Mouse (Mus musculus) ovary, adult 18-20 months (tissue): ENCODE measurements around the gene Tsr3.
"Not testable (repeated sequence)": the region's sequence is repeated elsewhere in the genome, so short reads cannot be mapped to it uniquely, and the experiment has no call there.

Experiments used
- DNase-seq: peaks from one replicate; pipeline ENCODE4 v3.0.0; 2022; ENCODE audit warnings: low spot score, mixed read lengths

The Tsr3 gene

DNA sequence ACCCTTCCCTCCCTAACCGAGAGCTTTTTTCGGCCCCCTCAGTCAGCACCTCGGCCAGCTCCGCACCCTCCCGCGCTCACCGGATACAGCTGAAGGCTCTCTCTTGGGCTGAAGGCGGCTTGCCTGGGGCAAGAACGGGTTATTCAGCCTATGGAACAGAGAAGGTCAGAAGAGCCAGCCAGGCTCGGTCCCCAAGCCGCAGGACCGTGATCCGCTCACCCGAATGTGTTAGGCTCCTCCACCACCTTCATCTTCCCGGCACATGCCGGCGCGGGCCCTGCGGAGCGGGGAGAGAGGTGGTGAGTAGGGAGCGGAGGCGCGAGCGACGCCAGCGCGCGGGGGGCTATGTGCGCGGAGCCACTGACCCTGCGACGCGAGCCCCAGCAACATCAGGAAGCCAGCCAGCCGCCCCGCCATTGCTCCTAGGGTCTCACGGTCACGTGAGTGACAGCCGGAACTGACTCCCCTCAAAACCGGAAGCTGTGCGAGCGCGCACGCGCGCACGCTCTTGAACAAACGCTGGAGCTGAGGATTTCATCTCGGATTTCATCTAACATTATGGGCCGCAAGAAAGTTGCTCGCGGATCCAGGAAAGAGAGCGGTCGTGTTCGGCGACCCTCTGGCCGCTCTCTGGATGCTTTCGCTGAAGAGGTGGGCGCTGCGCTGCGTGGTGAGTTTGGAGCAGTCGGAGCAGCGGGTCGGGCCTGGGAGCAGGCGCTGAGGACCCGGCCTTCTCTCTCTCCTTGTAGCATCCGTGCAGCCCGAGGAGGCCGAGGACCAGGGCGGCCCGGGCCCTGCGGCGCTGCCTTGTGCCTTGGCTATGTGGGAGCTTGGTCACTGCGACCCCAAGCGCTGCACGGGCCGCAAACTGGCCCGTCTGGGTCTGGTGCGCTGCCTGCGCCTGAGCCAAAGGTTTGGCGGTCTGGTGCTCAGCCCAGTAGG, at the start of gene Tsr3, which contains the start of gene Gnptg:
TSS of gene Tsr3 (plus strand) at position 476 of the 942 bp plus-strand sequence.
TSS of gene Gnptg (minus strand) at position 430 of the 942 bp plus-strand sequence.
- DNase-seq = peak; percentile 72

DNA sequence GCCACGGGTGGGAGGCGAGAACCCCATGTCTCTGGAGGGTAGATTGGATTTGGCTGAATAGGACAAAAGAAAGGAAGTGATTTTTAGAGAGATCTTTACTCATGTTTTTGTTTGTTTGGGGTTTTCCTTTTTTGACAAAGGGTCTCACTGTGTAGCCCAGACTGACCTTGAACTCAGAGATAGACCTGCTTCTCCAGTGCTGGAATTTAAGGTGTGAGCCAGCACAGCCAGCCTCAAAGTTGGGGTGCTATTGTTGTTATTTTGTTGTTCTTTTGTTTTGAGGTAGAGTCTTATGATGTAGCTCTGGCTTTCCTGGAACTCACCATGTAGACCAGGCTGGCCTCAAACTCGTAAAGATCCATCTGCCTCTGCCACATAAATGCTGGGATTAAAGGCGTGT, 37.6 kb upstream of the Tsr3 start:
- no peak for DNase-seq

DNA sequence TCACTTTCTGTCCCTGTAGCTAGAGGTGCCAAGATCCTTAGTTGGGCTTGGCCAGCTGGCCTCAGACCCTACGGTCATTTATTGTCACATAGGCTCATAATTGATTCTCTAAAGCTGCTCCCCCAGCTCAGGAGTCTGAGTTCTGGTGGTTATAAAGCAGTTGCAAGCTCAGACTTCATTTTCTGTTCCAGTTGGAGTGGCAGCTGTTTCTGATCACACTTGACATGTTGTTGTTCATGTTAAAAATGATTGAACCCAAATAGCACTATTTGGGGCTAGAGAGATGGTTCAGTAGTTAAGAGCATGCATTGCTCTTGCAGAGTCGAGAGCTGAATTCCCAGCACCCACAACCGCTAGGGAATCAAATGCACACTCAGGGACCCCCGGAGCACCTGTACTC, 30.0 kb upstream of the Tsr3 start:
- DNase-seq = no peak

DNA sequence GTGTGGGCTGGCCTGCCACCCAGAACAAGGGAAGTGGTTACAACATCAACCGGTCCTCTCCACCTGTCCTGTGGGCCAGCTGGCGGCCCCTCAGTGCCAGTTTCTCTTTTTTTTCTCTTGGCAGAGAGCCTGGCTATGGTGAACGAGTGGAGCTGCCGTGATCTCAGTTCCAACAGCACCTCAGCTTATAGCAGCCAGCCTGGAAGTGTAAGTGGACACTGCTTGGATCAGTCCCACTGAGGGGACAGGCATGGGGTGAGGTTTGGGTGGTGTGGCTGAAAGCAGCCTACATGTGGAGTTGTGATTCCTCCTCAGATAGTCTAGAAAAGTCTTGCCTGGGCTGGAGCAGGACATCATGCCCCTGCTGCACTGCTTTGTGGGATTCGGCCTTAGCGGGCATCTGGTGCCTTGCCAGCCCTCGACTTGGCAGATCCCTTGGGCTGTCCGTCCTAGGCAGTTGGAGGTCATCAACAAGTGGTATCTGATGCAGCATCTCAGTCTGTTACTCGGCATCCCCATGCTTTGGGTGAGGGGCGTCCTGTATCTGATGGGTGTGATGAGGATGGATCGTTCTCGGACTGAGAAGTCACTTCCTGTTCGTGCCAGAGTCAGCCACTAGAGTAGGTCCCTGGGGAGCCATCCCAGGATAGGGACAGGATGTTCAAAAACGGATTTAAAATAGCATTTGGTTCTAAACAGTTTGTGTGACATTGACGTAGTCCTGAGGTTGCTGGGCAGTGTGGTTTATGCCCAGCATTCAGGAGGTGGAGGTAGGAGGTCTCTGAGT, 29.1 kb upstream of the Tsr3 start:
- no peak for DNase-seq

DNA sequence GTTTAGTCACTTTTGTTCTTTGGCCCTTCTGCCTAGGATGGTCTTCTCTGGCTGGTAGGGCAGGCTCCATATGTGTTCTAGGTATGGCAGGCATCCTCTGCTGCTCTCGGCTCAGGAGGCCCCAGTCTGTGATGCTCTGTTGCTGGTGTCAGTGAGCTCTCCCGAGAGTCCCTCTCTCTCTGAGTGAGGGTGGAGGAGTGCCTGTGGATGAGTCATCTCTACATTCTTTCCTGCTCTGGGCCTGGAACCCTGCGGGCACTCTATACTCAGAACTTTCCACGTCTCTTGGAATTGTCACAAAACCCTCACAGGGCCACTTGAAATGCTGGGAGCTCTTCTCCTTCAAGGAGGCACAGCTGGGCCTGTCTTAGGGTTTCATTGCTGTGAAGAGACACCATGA, 28.3 kb upstream of the Tsr3 start:
- no peak for DNase-seq

DNA sequence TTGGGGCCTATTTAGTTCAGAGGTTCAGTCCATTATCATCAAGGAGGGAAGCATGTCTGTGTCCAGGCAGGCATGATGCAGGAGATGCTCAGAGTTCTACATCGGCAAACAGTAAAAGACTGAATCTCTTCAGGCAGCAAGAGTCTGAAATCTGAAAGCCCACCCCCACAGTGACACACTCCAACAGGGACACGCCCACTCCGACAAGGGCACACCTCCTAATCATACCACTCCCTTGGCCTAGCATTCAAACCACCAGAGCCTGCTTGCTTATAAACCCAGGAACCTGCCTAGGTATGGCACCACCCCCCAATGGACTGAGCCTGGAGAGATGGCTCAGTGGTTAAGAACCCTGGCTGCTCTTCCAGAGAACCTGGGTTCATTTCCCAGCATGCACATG, 24.5 kb upstream of the Tsr3 start:
- DNase-seq = no peak

DNA sequence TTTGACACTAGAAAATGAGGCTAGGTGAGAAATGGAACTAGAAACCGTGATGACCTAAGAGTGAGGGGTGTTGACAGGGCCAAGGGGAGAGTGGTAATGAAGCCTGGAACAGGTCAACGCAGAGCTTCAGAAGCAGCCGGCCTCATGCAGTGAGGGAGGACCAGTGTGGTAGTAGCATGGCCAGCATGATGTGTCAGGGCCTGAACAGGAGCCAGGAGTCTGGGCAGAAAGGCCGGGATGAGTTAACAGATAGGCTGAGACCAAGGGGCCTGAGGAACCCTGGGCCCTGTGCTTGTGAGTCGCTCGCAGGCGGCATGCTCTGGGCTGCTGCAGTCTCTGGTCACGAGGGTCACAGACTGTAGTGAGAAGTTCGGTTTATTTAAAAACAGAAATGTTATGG, 21.0 kb upstream of the Tsr3 start:
- no peak for DNase-seq

DNA sequence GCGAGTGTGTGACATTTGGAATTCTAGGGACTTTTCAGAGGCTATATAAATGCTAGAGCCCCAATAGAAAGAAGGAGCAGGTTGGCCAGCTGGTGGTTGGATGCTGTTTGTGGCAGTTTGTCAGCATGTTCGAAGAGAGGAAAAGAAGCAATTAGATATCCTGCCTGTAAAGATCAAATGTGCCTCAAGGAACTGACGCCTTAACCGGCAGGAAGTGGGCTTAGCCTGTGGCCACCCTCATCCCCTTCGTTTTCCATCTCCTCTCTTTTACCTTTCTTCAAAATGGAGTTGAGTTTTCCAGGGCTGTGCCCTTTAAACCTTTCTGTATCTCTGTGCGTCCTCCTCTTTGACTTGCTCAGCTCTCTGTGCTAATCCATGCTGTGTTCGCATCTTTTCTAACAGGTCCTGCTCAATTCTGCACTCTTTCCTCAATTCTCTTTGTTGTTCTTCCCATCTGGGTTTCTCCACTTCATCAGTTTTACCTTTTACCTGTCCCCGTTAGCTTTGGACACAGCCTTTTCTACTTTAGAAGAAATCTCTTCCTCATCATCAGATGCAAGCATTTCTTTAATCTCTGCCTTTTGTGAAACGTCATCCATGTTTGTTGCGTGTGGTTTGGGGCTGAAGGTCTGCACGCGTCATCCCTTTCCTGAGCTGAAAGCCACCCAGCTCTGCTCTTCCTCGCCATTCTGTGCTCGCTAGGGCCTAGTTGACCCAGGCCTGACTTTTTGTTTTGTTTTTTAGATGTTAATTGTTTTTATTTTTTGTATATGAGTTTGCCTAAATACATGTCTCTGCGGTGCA, 20.3 kb upstream of the Tsr3 start:
- DNase-seq = no peak

DNA sequence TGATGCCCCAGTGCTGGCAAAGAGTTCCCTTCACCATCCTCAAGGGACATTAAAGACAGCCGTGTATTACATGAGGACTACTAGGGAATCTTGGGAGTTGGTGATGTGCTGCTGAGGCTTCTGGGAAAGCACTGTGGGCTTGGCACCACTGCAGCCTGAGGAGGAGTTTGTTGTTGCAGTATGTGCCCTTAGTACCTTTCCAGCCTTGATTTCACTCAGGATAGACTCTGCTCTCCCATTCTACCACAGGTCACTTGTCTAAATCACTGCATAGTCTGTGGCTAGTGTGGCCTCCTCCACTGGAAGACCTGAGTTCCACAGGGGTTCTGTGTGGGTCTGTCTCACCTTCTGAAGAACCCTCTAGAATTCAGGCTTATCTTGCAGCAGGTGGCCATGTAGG, 19.2 kb upstream of the Tsr3 start:
- DNase-seq = no peak

DNA sequence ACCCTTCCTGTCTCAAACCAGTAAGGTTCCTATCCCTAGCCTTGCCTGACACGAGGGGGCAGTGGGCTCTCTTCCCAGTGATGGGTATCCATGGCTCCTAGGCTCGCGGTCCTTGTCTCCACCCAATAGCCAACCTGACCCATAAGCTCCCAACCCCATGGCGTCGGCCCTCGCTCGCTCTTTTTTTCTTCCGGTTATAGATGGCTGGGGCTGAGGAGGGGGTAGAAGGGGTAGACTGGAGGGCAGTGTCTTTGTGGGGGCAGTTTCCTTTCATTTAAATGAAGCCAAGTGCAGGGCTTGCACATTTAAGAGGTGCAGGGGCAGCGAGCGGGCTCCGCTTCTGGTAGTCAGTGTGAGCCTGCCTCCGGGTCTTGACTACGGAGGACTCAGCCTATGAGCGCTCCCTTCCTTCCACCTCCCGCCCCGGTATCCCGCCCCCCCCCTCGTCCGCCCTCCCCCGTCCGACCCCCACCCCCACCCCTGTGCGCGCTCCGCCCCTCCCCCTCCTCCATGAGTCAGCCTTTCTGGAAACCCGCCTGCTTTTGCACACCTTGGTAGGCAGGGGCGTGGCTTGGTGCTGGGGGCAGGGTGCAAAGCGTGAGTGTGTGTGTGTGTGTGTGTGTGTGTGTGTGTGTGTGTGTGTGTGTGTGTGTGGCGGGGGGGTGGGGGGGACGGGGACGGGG, 18.0 kb upstream of the Tsr3 start:
- DNase-seq = no peak

DNA sequence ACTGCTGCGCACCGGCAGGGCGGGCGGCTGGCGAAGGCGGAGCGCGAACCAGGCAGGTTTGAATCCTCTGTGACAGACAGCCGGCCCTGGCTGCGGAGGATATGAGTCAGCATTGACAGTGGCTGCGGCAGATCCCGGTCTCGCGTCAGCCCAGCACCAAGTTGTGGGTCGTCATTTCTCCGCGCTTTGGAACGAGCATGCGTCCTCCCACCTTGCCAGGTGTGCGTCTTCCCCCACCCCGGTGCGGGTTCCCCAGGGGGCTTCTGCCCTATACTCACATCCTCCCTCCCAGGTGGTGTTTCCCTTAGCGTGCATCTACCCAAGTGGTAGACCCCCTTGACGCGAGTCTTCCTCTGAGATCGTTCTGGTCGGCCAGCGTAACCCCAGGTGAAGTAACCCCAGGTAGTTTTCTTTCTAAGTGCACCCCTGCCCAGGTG, 17.4 kb upstream of the Tsr3 start:
- DNase-seq = not testable (repeated sequence)

DNA sequence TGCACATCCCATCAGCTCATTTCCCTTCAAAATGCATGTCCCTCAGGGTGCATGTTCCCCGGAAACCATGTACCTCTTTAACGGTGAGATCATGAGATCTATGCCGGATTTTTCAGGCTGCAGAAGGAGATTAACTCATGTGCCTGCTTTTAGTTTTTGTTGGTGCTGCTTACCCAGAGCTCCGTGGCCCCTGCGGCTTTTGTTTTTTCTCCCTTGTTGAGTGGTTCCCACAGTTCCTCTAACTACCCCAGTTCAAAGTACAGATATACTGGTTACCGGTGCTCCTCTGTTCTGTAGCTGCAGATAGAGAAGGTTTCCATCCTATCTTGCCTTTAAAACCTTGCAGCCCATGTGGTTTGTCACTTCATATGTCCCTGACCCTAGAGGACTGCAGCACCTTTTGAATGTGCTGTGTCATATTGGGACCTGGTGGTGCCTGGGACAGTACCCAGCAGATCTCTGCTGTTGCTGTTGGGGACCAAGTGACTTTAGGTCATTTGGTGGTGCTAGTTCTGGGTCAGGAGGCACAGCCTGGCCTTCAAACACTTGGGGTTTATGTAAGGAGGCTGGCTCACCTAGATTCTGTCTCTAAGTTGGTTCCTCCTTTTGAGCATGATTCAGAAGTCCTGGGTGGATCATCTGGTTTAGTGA, 16.9 kb upstream of the Tsr3 start:
- no peak for DNase-seq

DNA sequence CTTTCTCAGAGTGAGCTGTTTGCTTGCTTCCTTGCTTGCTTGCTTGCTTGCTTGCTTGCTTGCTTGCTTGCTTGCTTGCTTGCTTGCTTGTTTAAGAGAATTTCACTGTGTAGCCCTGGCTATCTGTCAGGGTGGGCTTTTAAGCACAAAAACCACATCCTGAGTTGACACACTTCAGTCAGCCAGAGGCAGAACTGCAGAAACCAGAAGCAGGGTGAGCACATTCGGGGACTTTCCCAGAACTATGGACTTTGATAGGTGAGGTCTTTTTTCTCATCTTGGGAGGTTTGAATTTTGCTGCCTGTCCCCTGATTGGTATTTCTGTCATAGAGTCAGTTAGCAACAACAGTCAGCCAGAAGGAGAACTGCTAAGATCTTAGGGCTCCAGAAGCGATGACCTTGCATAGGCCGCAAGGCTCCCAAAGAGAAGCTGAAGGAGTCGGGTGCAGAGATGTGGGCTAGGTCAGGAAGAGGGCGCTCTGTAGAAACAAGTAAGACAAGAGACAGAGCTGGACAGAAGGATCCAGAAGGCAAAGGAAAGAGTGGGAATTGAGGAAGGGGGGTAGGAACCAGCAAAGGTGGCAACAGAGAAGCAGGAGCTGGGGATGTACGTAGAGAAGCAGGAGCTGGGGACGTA, 15.3 kb upstream of the Tsr3 start:
- no peak for DNase-seq

DNA sequence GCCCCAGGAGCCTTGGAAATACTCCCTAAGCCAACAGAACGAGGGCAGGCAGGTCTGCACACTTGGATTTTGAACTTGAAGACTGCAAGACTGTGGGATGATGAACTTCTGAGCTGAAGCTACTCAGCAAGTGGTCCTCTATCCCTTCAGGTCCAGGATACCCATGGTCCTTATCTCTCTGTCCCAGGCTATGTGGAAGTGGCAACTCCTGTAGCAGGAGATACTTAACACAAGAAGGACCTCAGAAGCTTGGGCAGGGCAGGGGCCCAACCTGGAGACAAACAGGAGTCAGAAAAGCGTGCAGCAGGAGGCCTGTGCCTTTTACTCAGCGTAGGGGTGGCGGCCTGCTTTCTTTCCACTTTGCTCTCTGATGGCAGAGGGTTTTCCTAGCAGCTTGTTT, 14.3 kb upstream of the Tsr3 start:
- DNase-seq = no peak

DNA sequence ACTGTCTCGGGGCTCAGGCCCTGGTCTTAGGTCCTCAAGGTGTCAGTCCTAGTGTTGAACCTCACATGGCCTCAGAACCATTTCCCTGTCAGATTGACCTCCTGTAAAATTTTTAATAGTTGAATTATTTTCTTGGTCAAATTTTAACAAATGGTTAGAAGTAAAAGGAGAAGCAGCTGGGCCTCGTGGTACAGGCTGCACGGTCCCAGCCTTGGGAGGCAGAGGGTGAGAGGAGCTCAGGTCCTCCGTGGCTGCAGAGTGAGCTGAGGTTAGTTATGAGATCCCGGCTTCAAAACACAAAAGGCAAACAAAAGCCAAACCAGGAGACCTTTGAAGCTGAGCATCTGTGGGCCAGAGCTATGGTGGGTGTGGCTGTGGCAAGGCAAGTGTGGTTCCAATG, 12.0 kb upstream of the Tsr3 start:
- DNase-seq = no peak

DNA sequence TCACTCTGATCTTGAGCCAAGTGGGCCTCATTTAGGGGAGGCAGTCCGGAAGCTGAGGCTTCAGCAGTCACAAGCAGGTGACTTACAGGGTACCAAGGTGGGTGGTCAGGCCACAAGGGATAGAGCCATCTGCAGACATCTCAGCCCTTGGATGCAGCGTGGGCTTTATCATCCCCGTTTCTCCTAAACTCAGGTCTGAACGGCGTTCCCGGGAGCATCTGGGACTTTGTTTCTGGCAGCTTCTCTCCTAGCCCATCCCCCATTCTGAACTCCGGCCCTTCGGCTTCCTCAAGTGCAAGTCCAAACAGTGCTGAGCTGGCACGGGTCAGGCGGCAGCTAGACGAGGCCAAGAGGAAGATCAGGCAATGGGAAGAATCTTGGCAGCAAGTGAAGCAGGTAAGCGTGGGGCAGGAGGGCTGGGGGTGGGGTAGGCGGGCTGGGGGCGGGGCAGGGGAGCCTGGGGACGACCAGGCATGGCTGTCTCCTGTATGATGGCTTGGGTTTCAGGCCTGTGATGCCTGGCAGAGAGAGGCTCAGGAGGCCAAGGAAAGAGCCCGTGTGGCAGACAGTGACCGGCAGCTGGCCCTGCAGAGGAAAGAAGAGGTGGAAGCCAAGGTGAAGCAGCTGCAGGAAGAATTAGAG, 9.8 kb upstream of the Tsr3 start:
- DNase-seq = not testable (repeated sequence)

DNA sequence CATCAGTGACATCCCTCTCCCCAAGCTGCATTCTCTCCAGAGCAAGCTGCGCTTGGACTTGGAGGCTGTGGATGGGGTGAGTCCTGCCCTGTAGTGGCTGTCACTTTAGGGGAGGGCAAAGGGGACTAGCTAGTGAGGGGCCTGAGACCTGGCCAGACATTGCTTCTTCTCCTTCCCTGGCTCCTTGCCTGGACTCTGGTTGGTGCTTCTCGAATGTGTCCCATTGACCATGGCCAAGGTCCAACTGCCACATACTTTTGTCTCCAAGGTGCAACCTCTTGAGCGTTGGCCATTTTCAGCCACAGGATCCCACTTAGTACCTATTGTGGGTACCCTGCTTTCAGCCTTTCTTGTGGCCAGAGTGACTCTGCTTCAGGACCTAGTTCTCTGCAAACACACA, 9.3 kb upstream of the Tsr3 start:
- no peak for DNase-seq

DNA sequence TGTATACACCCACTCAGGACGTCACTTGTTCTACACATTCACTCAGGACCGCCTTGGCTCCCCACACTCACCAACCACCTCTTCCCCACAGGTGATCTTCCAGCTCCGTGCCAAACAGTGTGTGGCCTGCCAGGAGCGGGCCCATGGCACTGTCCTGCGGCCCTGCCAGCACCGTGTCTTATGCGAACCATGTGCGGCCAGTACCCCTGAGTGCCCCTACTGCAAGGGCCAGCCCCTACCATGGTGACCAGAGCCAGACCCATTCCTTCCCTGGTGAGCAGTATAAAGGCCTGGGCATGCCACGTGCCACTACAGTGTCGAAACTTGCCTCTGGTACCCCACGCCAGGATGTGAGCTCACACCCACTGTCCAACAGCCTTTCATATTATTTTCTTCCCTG, 8.3 kb upstream of the Tsr3 start:
- not testable (repeated sequence) for DNase-seq

DNA sequence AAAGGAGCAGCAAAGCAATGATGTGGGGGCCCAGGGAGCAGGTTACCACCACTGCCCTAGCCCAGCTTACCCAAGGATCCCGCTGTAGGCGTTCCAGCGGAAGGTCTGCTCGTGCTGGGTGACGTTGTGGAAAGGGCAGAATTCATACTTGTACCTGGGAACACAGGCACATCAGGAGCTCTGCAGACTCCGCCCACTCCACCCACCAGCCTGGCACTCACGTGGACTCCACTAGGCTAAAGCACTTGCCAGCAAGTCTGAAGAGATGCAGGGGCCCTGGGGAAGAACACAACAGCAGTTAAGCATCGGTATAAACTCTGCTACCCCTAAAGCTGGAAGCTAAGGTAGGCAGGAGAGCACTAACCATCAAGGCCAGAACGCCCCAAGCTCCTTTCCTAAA, 4.3 kb upstream of the Tsr3 start:
- no peak for DNase-seq

DNA sequence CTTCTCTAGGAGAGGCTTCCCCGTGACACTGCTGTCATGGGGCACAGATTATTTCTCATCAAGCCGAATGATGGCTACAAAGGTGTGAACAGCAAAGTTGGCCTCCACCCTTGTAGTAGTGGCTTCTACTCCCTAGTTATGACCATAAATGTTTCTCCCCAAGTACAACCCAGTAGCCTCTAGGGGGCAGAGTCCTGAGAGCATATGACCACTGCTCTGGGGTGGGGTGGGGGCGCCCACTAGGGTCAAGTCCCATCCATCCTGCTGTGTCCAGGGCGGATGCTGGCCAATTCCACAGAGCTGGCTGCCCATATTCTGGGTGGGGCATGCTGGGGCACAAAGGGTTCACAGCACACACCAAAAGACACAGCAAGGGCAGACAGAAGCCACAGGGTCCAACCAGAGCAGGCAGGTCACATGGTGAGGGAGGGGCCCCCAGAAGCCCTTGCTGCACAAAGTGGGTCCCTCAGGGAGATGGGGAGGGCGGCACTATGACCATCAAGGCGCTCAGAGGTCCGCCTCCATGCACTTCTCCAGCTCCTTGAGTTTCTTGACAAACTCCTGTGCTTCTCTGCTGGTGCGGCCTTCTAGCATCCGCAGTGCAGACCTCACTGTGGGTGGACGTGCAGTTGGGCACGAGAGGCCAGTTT, 3.3 kb downstream of the Tsr3 start:
- DNase-seq = no peak
